Mouse (Mus musculus) inflammation-experienced regulatory T-cells (primary cell): ENCODE measurements around the gene Mmp17. TPM values are rescaled to one million over a fixed set of nuclear protein-coding genes. Genes with fewer than 3 reads are reported as not detected.

ENCODE experiments used
- polyA plus RNA-seq, 2 experiments: library from polyadenylated mRNA; unstranded; fragments of 100-300 nt; shearing (Covaris generic); gene quantifications; one replicate each; pipeline ENCODE4 v1.2.1; 2017

Gene Mmp17
- 1 to 10 TPM; 1.5 to 3.6 TPM for polyA plus RNA-seq

DNA sequence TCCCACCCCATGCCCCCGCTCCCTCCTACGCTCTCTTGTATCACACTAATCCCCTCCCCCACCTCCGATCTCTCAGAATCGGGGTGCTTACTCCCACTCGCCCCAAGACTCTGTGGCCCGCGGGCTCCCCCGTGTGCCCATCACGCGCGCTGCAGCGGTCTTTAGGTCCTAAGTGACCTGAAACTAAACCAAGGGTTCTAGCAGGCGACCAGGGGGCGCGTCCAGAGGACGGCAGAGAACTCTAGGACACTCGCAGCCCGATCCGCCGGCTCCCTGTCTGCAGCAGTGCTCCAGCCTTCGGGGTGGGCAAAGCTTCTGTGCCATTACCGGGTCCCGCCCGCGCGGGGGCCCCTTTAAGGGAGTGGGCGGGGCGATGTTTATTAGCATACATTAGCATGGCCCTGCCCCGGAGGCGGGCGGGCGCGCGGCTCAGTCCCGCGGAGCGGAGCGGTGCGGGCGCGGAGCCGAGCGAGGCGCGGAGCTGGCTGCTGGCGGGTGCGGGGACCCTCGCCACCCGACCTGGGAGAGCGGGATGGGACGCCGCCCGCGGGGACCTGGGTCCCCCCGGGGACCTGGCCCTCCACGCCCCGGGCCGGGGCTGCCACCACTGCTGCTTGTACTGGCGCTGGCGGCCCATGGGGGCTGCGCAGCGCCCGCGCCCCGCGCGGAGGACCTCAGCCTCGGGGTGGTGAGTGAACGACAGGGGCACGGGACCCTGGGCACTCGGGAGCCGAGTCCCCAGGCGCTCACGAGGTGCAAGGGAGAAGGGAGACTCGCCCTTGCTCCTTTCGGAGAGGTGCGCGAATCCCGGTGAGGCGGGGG is at the start of gene Mmp17:
Mmp17 (plus strand) TSS at position 409 of the 822 bp plus-strand sequence.

Other genes starting within 250 kb of the Mmp17 start
- 10 to 100 TPM; 46.2 to 52.0 TPM for gene Sfswap, start 82.9 kb upstream of the Mmp17 start, polyA plus RNA-seq
- gene Zfp11, start 85.9 kb downstream of the Mmp17 start, polyA plus RNA-seq: 1 to 10 TPM; 3.1 to 4.4 TPM
- under 1 TPM; 0.30 to 0.54 TPM for gene Sept14, start 124.3 kb downstream of the Mmp17 start, polyA plus RNA-seq
- gene Mrps17, start 131.3 kb downstream of the Mmp17 start, polyA plus RNA-seq: 100 to 1,000 TPM in 1 of 2 experiments, 10 to 100 TPM in 1; 89.5 to 115 TPM
- 10 to 100 TPM; 27.5 to 38.4 TPM for gene Nipsnap2, start 140.9 kb downstream of the Mmp17 start, polyA plus RNA-seq
- gene Psph, start 203.3 kb downstream of the Mmp17 start, polyA plus RNA-seq: 10 to 100 TPM; 54.0 to 61.0 TPM